Mouse (Mus musculus): Measurements from ENCODE around the gene Ski. TPM values are rescaled to one million over a fixed set of nuclear protein-coding genes. Genes with fewer than 3 reads are reported as not detected.
A peak's percentile ranks its signal among the peaks of the same experiment; 100 is the strongest.
"Not testable (repeated sequence)": the region's sequence is repeated elsewhere in the genome, so short reads cannot be mapped to it uniquely, and the experiment has no call there.

Ski gene
- 100 to 1,000 TPM; 118 TPM for total RNA-seq (2021)
- long read RNA-seq, full-length matches to known transcripts, result 29 of 93 reads
- long read RNA-seq, partial matches to known transcripts, result 3 of 93 reads
- long read RNA-seq, other reads (novel, unspliced or antisense), result 61 of 93 reads

- no peak for DNase-seq (ENCODE audit: low spot score in 2 of 2)
Measured at GRCm38 (mm10) chr4:155222552-155222840, at the start of gene Ski. Gene Ski, minus strand, starts transcription at chr4:155222592.

GRCm38 (mm10) chr4:155268382-155268781 is 46.0 kb upstream of the Ski start:
- peak; percentile 79 to 83 for DNase-seq (ENCODE audit: low spot score in 2 of 2)

- no peak for DNase-seq (ENCODE audit: low spot score in 2 of 2)
Measured at GRCm38 (mm10) chr4:155267639-155268175, 45.3 kb upstream of the Ski start.

GRCm38 (mm10) chr4:155267047-155267543 is 44.7 kb upstream of the Ski start:
- DNase-seq (ENCODE audit: low spot score in 2 of 2), result no peak

GRCm38 (mm10) chr4:155264521-155265321 is 42.3 kb upstream of the Ski start:
- DNase-seq (ENCODE audit: low spot score in 2 of 2), result no peak

GRCm38 (mm10) chr4:155252253-155252652 is 29.9 kb upstream of the Ski start:
- DNase-seq (ENCODE audit: low spot score in 2 of 2), result no peak

GRCm38 (mm10) chr4:155251147-155251546 is 28.8 kb upstream of the Ski start:
- no peak for DNase-seq (ENCODE audit: low spot score in 2 of 2)

GRCm38 (mm10) chr4:155250361-155251117 is 28.1 kb upstream of the Ski start:
- peak; percentile 41 to 53 for DNase-seq (ENCODE audit: low spot score in 2 of 2)

- DNase-seq (ENCODE audit: low spot score in 2 of 2), result peak; percentile 84 to 87
Measured at GRCm38 (mm10) chr4:155249648-155250351, 27.4 kb upstream of the Ski start, which contains the start of gene Faap20. Gene Faap20, plus strand, starts transcription at chr4:155249802.

GRCm38 (mm10) chr4:155249257-155249647 is 26.9 kb upstream of the Ski start:
- DNase-seq (ENCODE audit: low spot score in 2 of 2), result peak; percentile 98 to 99

- DNase-seq (ENCODE audit: low spot score in 2 of 2), result not testable (repeated sequence)
Measured at GRCm38 (mm10) chr4:155248054-155248453, 25.7 kb upstream of the Ski start.

GRCm38 (mm10) chr4:155246691-155247105 is 24.3 kb upstream of the Ski start:
- peak; percentile 75 to 79 for DNase-seq (ENCODE audit: low spot score in 2 of 2)

- no peak for DNase-seq (ENCODE audit: low spot score in 2 of 2)
Measured at GRCm38 (mm10) chr4:155245770-155246492, 23.5 kb upstream of the Ski start.

- DNase-seq (ENCODE audit: low spot score in 2 of 2), result no peak
Measured at GRCm38 (mm10) chr4:155243233-155243632, 20.8 kb upstream of the Ski start.

GRCm38 (mm10) chr4:155242292-155242691 is 19.9 kb upstream of the Ski start:
- no peak for DNase-seq (ENCODE audit: low spot score in 2 of 2)

- DNase-seq (ENCODE audit: low spot score in 2 of 2), result no peak
Measured at GRCm38 (mm10) chr4:155241789-155242188, 19.4 kb upstream of the Ski start.

GRCm38 (mm10) chr4:155239494-155239893 is 17.1 kb upstream of the Ski start:
- no peak for DNase-seq (ENCODE audit: low spot score in 2 of 2)

- DNase-seq (ENCODE audit: low spot score in 2 of 2), result no peak
Measured at GRCm38 (mm10) chr4:155238276-155238675, 15.9 kb upstream of the Ski start.

GRCm38 (mm10) chr4:155236737-155237385 is 14.5 kb upstream of the Ski start:
- no peak for DNase-seq (ENCODE audit: low spot score in 2 of 2)
